Comparison of ENCODE assay signal across 23 mouse cellular contexts in genomic region chr6:29021501-29021900, GRCm38 (mm10). TPM values are rescaled to one million over a fixed set of nuclear protein-coding genes. Genes with fewer than 3 reads are reported as not detected.
"Had no signal": no experiment of that assay in that cellular context is flagged by ENCODE, and none has a peak within 500 bp of the region (broad histone marks: within the 10 kb centered on the region; RNA-seq: fewer than 3 reads in every experiment).

No protein-coding gene starts in this region.

- H3K9ac ChIP-seq: liver, postnatal 0 days; lung, embryonic 14.5 days; midbrain, embryonic 13.5 days; midbrain, embryonic 15.5 days; neural tube, embryonic 13.5 days; neural tube, embryonic 15.5 days; stomach, embryonic 15.5 days had no signal

- H3K27me3 ChIP-seq: stomach, embryonic 15.5 days had no signal

- H3K9me3 ChIP-seq: midbrain, embryonic 10.5 days; midbrain, embryonic 13.5 days; midbrain, embryonic 15.5 days; neural tube, embryonic 13.5 days; neural tube, embryonic 15.5 days; stomach, embryonic 15.5 days had no signal

- H3K36me3 ChIP-seq: midbrain, embryonic 10.5 days; midbrain, embryonic 13.5 days; midbrain, embryonic 15.5 days; neural tube, embryonic 13.5 days; neural tube, embryonic 15.5 days; stomach, embryonic 15.5 days had no signal

- DNase-seq: liver, postnatal 0 days; lung, embryonic 14.5 days; lung, postnatal 10 days; lung, postnatal 4 days; retina, postnatal 1 day; right cerebral cortex, adult 18-20 months; right cerebral cortex, postnatal 25 days; right cerebral cortex, postnatal 4 days; spleen, adult 18-20 months; thymus, adult 2 months; thymus, postnatal 25 days; thymus, postnatal 4 days had no signal

- H3K27ac ChIP-seq: midbrain, embryonic 10.5 days; midbrain, embryonic 13.5 days; midbrain, embryonic 15.5 days; neural tube, embryonic 13.5 days; neural tube, embryonic 15.5 days; stomach, embryonic 15.5 days; stomach, postnatal 0 days had no signal

- H3K4me3 ChIP-seq: midbrain, embryonic 10.5 days; midbrain, embryonic 13.5 days; midbrain, embryonic 15.5 days; myocyte; neural tube, embryonic 13.5 days; neural tube, embryonic 15.5 days; stomach, embryonic 15.5 days had no signal

RNA-seq across cellular contexts. Expression of gene Lep, which starts 38.5 kb away (rescaled TPM):
- polyA plus RNA-seq: liver, postnatal 0 days; lung, embryonic 14.5 days; lung, embryonic 16.5 days; midbrain, embryonic 10.5 days; midbrain, embryonic 13.5 days; midbrain, embryonic 15.5 days; myocyte; neural tube, embryonic 11.5 days; neural tube, embryonic 13.5 days; neural tube, embryonic 15.5 days; small intestine, adult 2 months; stomach, embryonic 15.5 days; stomach, postnatal 0 days had no signal
